Mouse (Mus musculus) CH12.LX (cell line): ENCODE data around the gene Cmtm6. TPM values are rescaled to one million over a fixed set of nuclear protein-coding genes. Genes with fewer than 3 reads are reported as not detected.

Source experiments
- DNase-seq: peaks from one replicate; pipeline ENCODE4 v3.0.0-alpha.2; 2013; ENCODE audit errors: extremely low read depth
- H3K27ac ChIP-seq: 2 replicates; pipeline ENCODE4 v1.5.1; 2012; ENCODE audit warnings: low read depth, mild to moderate bottlenecking, control low read depth, moderate library complexity; ENCODE audit not compliant: insufficient read depth
- H3K27me3 ChIP-seq: replicated peaks from 2 replicates; pipeline ENCODE3; 2012; ENCODE audit warnings: inconsistent platforms
- H3K36me3 ChIP-seq, 2 experiments: replicated peaks in 1 of 2; 2 replicates each; pipeline versions ENCODE3 to v1.6.1; 2012; ENCODE audit warnings: inconsistent platforms in 1 of 2, low read length in 1 of 2, mild to moderate bottlenecking in 1 of 2, mixed read lengths in 1 of 2, moderate library complexity in 1 of 2; ENCODE audit not compliant: control insufficient read depth in 1 of 2, insufficient read depth in 1 of 2
- H3K4me1 ChIP-seq, 2 experiments: 2 replicates each; pipeline ENCODE4 v1.6.1; 2012; ENCODE audit warnings: inconsistent platforms in 1 of 2, moderate library complexity in 1 of 2; ENCODE audit not compliant: insufficient read depth in 2 of 2, control insufficient read depth in 1 of 2
- H3K4me2 ChIP-seq: 2 replicates; pipeline ENCODE4 v1.6.1; 2012; ENCODE audit warnings: low read depth, mild to moderate bottlenecking, control low read depth; ENCODE audit not compliant: poor library complexity, insufficient read depth, severe bottlenecking
- H3K4me3 ChIP-seq, 3 experiments: fragments of 150-350 bp in 1 of 3; sonication (generic) in 1 of 3; replicated peaks in 1 of 3; 2 replicates each; pipeline versions ENCODE3 to v1.5.1; 2011 to 2012; ENCODE audit warnings: low read depth in 2 of 3, low read length in 2 of 3, mild to moderate bottlenecking in 2 of 3, moderate library complexity in 2 of 3, control low read depth in 1 of 3, improper control_type of control experiment in 1 of 3, inconsistent platforms in 1 of 3, mixed read lengths in 1 of 3; ENCODE audit not compliant: poor library complexity in 1 of 3
- H3K79me2 ChIP-seq: replicated peaks from 2 replicates; pipeline ENCODE4 v1.6.1; 2012; ENCODE audit warnings: mild to moderate bottlenecking, moderate library complexity; ENCODE audit not compliant: control insufficient read depth, poor library complexity, insufficient read depth, severe bottlenecking; ENCODE audit errors: extremely low read depth
- H3K9ac ChIP-seq: 2 replicates; pipeline ENCODE4 v1.6.1; 2012; ENCODE audit warnings: low read depth, mild to moderate bottlenecking, control low read depth, moderate library complexity; ENCODE audit not compliant: insufficient read depth
- H3K9me3 ChIP-seq: replicated peaks from 2 replicates; pipeline ENCODE3; 2012; ENCODE audit warnings: low read length, inconsistent platforms, mixed read lengths
- ELF1 ChIP-seq: IDR thresholded peaks from 2 replicates; pipeline ENCODE4 v1.6.1; 2014; ENCODE audit warnings: low read depth, mild to moderate bottlenecking, inconsistent platforms, low read length, improper control_type of control experiment
- EP300 ChIP-seq: IDR thresholded peaks from 2 replicates; pipeline ENCODE4 v1.6.1; 2011; ENCODE audit warnings: low read length, improper control_type of control experiment
- HCFC1 ChIP-seq: IDR thresholded peaks from 2 replicates; pipeline ENCODE4 v1.6.1; 2012; ENCODE audit warnings: low read depth, mild to moderate bottlenecking, inconsistent platforms, low read length, improper control_type of control experiment
- JUN ChIP-seq: IDR thresholded peaks from 2 replicates; pipeline ENCODE4 v1.6.1; 2011; ENCODE audit warnings: low read depth, mild to moderate bottlenecking, low read length, improper control_type of control experiment, moderate library complexity; ENCODE audit not compliant: insufficient read depth
- JUND ChIP-seq: conservative IDR thresholded peaks from 2 replicates; pipeline ENCODE4 v1.6.1; 2011; ENCODE audit warnings: low read depth, low read length, improper control_type of control experiment
- MAFK ChIP-seq: IDR thresholded peaks from 2 replicates; pipeline ENCODE4 v1.6.1; 2011; ENCODE audit warnings: low read length, improper control_type of control experiment; ENCODE audit not compliant: insufficient replicate concordance
- MAZ ChIP-seq: IDR thresholded peaks from 2 replicates; pipeline ENCODE4 v1.6.1; 2012; ENCODE audit warnings: low read depth, mild to moderate bottlenecking, inconsistent platforms, low read length, improper control_type of control experiment, moderate library complexity
- MEF2A ChIP-seq: IDR thresholded peaks from 2 replicates; pipeline ENCODE4 v1.6.1; 2014; ENCODE audit warnings: low read depth, mild to moderate bottlenecking, inconsistent platforms, low read length, improper control_type of control experiment, borderline replicate concordance
- MXI1 ChIP-seq: IDR thresholded peaks from 2 replicates; pipeline ENCODE4 v1.6.1; 2011; ENCODE audit warnings: mild to moderate bottlenecking, low read depth, low read length, improper control_type of control experiment
- MYC ChIP-seq: IDR thresholded peaks from 2 replicates; pipeline ENCODE4 v1.6.1; 2011; ENCODE audit warnings: low read depth, mild to moderate bottlenecking, improper control_type of control experiment, low read length
- NELFE ChIP-seq: IDR thresholded peaks from 2 replicates; pipeline ENCODE4 v1.6.1; 2011; ENCODE audit warnings: low read depth, low read length, improper control_type of control experiment
- NRF1 ChIP-seq: IDR thresholded peaks from 2 replicates; pipeline ENCODE4 v1.6.1; 2014; ENCODE audit warnings: low read depth, mild to moderate bottlenecking, inconsistent platforms, low read length, improper control_type of control experiment, moderate library complexity
- PAX5 ChIP-seq: IDR thresholded peaks from 2 replicates; pipeline ENCODE4 v1.6.1; 2012; ENCODE audit warnings: low read length, inconsistent platforms, mixed read lengths
- POLR2AphosphoS2 ChIP-seq: IDR thresholded peaks from 2 replicates; pipeline ENCODE4 v1.6.1; 2011; ENCODE audit warnings: low read depth, low read length, improper control_type of control experiment
- RCOR1 ChIP-seq: conservative IDR thresholded peaks from 2 replicates; pipeline ENCODE4 v1.6.1; 2012; ENCODE audit warnings: low read depth, mild to moderate bottlenecking, inconsistent platforms, low read length, improper control_type of control experiment
- SIN3A ChIP-seq: IDR thresholded peaks from 2 replicates; pipeline ENCODE4 v1.6.1; 2012; ENCODE audit warnings: low read length, improper control_type of control experiment, inconsistent platforms
- SMC3 ChIP-seq: IDR thresholded peaks from 2 replicates; pipeline ENCODE4 v1.6.1; 2011; ENCODE audit warnings: low read depth, low read length, improper control_type of control experiment
- TCF12 ChIP-seq: IDR thresholded peaks from 2 replicates; pipeline ENCODE4 v1.6.1; 2014; ENCODE audit warnings: low read depth, mild to moderate bottlenecking, inconsistent platforms, low read length, improper control_type of control experiment
- UBTF ChIP-seq: IDR thresholded peaks from 2 replicates; pipeline ENCODE4 v1.6.1; 2012; ENCODE audit warnings: low read depth, mild to moderate bottlenecking, inconsistent platforms, low read length, improper control_type of control experiment, moderate library complexity
- USF2 ChIP-seq: conservative IDR thresholded peaks from 2 replicates; pipeline ENCODE4 v1.6.1; 2011; ENCODE audit warnings: low read depth, low read length, improper control_type of control experiment
- ZC3H11A ChIP-seq: IDR thresholded peaks from 2 replicates; pipeline ENCODE4 v1.6.1; 2012; ENCODE audit warnings: low read depth, mild to moderate bottlenecking, inconsistent platforms, low read length, improper control_type of control experiment
- ZMIZ1 ChIP-seq: IDR thresholded peaks from 2 replicates; pipeline ENCODE4 v1.6.1; 2012; ENCODE audit warnings: low read depth, mild to moderate bottlenecking, inconsistent platforms, low read length, improper control_type of control experiment
- ZNF384 ChIP-seq: IDR thresholded peaks from 2 replicates; pipeline ENCODE4 v1.6.1; 2012; ENCODE audit warnings: low read depth, low read length, improper control_type of control experiment, inconsistent platforms
- dilution Hi-C: fragments of 300-500 bp; cut with MboI; formaldehyde crosslinking; loops from 2 replicates; pipeline ENCODE4 v1.14.3; 2020; ENCODE audit warnings: low sequenced_read_pairs; ENCODE audit not compliant: extremely low pct_unique_long_range_greater_than_20kb, extremely low pct_ligation_motif_present
- in situ Hi-C: fragments of 300-500 bp; cut with MboI; formaldehyde crosslinking; loops from 3 replicates; pipeline ENCODE4 v1.14.3; 2019; ENCODE audit warnings: low sequenced_read_pairs, low pct_ligation_motif_present, low pct_unique_long_range_greater_than_20kb, mixed read lengths
- polyA plus RNA-seq: library from polyadenylated mRNA; unstranded; fragments of >175 nt; gene quantifications from 2 replicates; pipeline ENCODE4 v1.2.1, GENCODE M21; 2012; ENCODE audit warnings: low read depth; ENCODE audit not compliant: insufficient read length
- total RNA-seq, 2 experiments: library from RNA; depleted of rRNA; stranded (reverse); fragments of 300-350 nt in 1 of 2; fragments of >200 nt in 1 of 2; gene quantifications; 2 replicates each; pipeline ENCODE4 v1.2.3; 2012 to 2014

Cmtm6 gene
- total and polyA plus RNA-seq, 3 experiments: 30.1 to 39.5 (median 38.0) TPM

DNA sequence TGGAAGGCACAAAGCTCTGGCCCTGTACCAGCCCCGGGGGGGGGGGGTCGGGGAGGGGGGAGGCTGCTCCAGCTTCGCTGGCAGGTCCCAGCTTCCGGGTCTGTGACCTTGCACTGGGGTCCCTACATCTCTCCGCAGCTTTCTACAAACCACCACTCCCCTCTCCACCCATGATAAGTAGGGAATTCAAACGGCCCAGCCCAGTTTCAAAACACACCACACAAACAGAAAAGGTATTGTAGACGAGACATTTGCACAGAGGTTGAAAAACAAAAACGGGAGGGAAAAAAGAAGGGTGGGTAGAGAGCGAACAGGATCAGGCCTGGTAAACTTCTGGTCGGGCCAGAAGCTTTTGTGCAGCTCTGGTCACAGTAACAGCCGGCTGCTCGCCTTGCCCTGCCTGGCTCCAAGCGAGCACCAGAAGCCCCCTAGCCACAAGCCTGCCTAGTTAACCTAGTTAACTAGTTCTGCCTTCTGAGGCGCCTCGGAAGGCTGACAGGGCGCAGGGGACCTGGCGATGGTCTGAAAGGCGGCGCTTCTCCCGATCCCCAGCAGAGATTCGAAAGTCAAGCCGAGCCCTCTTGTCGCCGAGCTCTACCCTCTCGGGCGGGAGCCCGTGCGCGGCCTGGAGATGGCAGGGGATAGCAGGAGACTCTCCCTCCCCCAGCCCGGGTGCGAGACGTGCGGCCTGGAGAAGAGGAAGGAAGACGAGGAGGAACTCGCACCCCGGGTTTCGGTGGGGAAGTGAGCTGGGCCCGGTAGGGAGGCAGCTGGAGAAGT is 50.0 kb downstream of the Cmtm6 start:
- H3K4me2 ChIP-seq: peak overlapping the region; percentile 86
- H3K9ac ChIP-seq: peak overlapping the region; percentile 75
- peaks cover 3% of the 10 kb centered on the region for H3K27me3 ChIP-seq
- H3K36me3 ChIP-seq: peaks cover 0 to 14% of the 10 kb centered on the region in 2 experiments
- peak; percentile 43 for DNase-seq
- dilution Hi-C loops (no loop called here), in situ Hi-C loops (no loop called here)
- peaks cover 16% of the 10 kb centered on the region for H3K79me2 ChIP-seq
- H3K9me3 ChIP-seq: no peaks in the 10 kb centered on the region
- peak overlapping the region; percentile 45 for H3K27ac ChIP-seq
- H3K4me3 ChIP-seq: peak overlapping the region; percentile 44 to 77 (median 76)
- TF ChIP-seq MYC (no peak), HCFC1 (no peak; the same call in none of the 2 replicates), SIN3A (peak; percentile 22), POLR2AphosphoS2 (no peak), JUN (no peak), MAZ (no peak; the same call in 1 of the 2 replicates), JUND (no peak), UBTF (no peak), MEF2A (no peak), EP300 (0 out of 2 replicates have a peak, but pooled peaks have one; percentile 10), ZNF384 (no peak), ELF1 (peak; percentile 42; the same call in 1 of the 2 replicates), SMC3 (no peak), TCF12 (no peak), ZC3H11A (no peak), PAX5 (no peak), ZMIZ1 (no peak; the same call in 1 of the 2 replicates), RCOR1 (0 out of 2 replicates have a peak, but pooled peaks have one; percentile 30), NELFE (no peak), USF2 (no peak), MXI1 (no peak; the same call in 1 of the 2 replicates), NRF1 (0 out of 2 replicates have a peak, but pooled peaks have one; percentile 6), MAFK (no peak)
- TF ChIP-seq, all 38 proteins: peak for 5
- H3K4me1 ChIP-seq: peaks cover 14 to 54% of the 10 kb centered on the region in 2 experiments
